Mouse (Mus musculus): ENCODE measurements at regions not wholly inside any gene's neighbourhood (a gene's known extent, or its start where the extent isn't known, plus 50 kb on each side); places are given as distances from the start of the nearest gene placed in this dataset.

- DNase-seq (ENCODE audit: low spot score): no peak
Measured at GRCm38 (mm10) chr16:55447581-55447980, 149.8 kb upstream of the Zpld1 start.

GRCm38 (mm10) chr16:55442821-55443581 lies 145.2 kb upstream of the Zpld1 start:
- DNase-seq (ENCODE audit: low spot score): no peak

GRCm38 (mm10) chr16:55435139-55435968 lies 137.6 kb upstream of the Zpld1 start:
- DNase-seq (ENCODE audit: low spot score): no peak

- no peak for DNase-seq (ENCODE audit: low spot score)
Measured at GRCm38 (mm10) chr16:55421569-55422342, 124.0 kb upstream of the Zpld1 start.

- no peak for DNase-seq (ENCODE audit: low spot score)
Measured at GRCm38 (mm10) chr16:55420876-55421568, 123.2 kb upstream of the Zpld1 start.

- no peak for DNase-seq (ENCODE audit: low spot score)
Measured at GRCm38 (mm10) chr16:55418871-55419270, 121.1 kb upstream of the Zpld1 start.

- DNase-seq (ENCODE audit: low spot score): no peak
Measured at GRCm38 (mm10) chr16:55400818-55401217, 103.0 kb upstream of the Zpld1 start.

- DNase-seq (ENCODE audit: low spot score): no peak
Measured at GRCm38 (mm10) chr16:55394864-55395263, 97.1 kb upstream of the Zpld1 start.

- DNase-seq (ENCODE audit: low spot score): no peak
Measured at GRCm38 (mm10) chr16:55390400-55390799, 92.6 kb upstream of the Zpld1 start.

- DNase-seq (ENCODE audit: low spot score): no peak
Measured at GRCm38 (mm10) chr16:55379996-55380395, 82.2 kb upstream of the Zpld1 start.

GRCm38 (mm10) chr16:55379189-55379588 lies 81.4 kb upstream of the Zpld1 start:
- DNase-seq (ENCODE audit: low spot score): no peak

- DNase-seq (ENCODE audit: low spot score): no peak
Measured at GRCm38 (mm10) chr16:55378701-55379100, 80.9 kb upstream of the Zpld1 start.

GRCm38 (mm10) chr16:55375922-55376321 lies 78.1 kb upstream of the Zpld1 start:
- DNase-seq (ENCODE audit: low spot score): no peak

GRCm38 (mm10) chr16:55357686-55358085 lies 59.9 kb upstream of the Zpld1 start:
- no peak for DNase-seq (ENCODE audit: low spot score)

- no peak for DNase-seq (ENCODE audit: low spot score)
Measured at GRCm38 (mm10) chr16:55356097-55356496, 58.3 kb upstream of the Zpld1 start.
